Mouse (Mus musculus) right cerebral cortex, postnatal 4 days (tissue): Measurements from ENCODE around the gene Galnt17.

ENCODE experiments used
- DNase-seq: peaks from one replicate; pipeline ENCODE4 v3.0.0-alpha.2; 2022

Galnt17 gene

GRCm38 (mm10) chr5:130914606-130915005 lies 393.7 kb downstream of the Galnt17 start:
- DNase-seq, result no peak

DNA sequence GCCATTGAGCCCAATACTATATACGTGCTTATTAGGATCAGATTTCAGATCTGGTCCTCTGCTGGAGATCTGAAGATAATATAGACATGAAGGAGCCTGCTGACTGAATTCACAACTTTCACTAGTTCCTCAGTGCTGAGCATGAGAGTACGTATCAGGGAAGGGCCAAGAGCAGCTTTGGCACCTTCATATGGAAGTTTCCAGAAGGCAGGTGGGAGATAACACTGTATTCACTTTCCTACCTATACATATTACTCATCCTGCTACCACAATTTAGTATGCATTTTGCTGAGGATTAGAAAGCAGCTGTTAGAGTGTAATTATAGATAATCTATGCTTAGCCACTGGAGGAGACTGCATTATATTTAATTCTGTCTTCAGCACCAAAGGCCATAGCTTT lies 396.7 kb downstream of the Galnt17 start:
- DNase-seq, result no peak

GRCm38 (mm10) chr5:130901736-130902135 lies 406.6 kb downstream of the Galnt17 start:
- DNase-seq, result no peak

GRCm38 (mm10) chr5:130895991-130896390 lies 412.3 kb downstream of the Galnt17 start:
- no peak for DNase-seq

DNA sequence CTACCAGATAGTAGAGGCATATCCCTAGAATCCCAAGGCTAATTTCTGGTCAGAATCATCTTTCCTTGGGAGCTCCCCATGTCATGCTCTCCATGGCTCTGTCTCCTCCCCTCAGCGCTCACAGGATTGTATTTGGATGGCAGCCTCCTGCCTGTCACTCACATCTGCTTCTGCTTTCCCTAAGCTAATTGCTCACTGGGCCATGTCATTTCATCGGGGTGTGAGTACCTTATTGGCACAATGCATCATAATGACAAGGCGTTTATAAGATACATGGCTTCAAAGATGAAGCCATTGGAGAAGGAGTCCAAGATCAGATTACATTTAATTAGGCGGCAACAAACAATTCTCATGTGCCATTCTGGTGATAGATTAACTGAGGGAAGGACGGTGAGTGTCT lies 416.6 kb downstream of the Galnt17 start:
- no peak for DNase-seq

GRCm38 (mm10) chr5:130880331-130880730 lies 428.0 kb downstream of the Galnt17 start:
- DNase-seq, result no peak

- no peak for DNase-seq
These were observed 432.9 kb downstream of the Galnt17 start for GRCm38 (mm10) chr5:130875391-130875790.

GRCm38 (mm10) chr5:130871086-130871485 lies 437.2 kb downstream of the Galnt17 start:
- DNase-seq, result no peak

DNA sequence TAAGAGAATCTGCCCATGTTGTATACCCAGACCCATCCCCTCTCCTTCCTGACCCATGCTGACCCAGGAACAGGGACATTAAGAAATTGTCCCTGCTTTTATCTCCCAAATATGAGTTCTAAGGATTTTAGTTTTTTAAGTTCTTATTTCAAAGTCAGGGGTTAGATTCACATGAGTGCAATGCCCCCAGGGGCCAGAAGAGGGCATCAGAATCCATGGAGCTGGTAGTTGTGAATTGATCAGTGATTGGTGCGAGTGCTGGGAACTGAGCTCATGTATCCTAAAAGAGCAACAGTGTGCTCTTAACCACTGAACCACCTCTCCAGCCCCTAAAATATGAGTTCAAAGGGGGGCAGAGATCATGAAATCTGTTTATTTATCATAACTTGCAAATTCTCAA lies 438.4 kb downstream of the Galnt17 start:
- DNase-seq, result no peak

- DNase-seq, result peak; percentile 79
These were observed 446.0 kb downstream of the Galnt17 start for GRCm38 (mm10) chr5:130862302-130862701.

GRCm38 (mm10) chr5:130859736-130860135 lies 448.6 kb downstream of the Galnt17 start:
- peak; percentile 57 for DNase-seq

- no peak for DNase-seq
These were observed 449.6 kb downstream of the Galnt17 start for GRCm38 (mm10) chr5:130858706-130859105.

DNA sequence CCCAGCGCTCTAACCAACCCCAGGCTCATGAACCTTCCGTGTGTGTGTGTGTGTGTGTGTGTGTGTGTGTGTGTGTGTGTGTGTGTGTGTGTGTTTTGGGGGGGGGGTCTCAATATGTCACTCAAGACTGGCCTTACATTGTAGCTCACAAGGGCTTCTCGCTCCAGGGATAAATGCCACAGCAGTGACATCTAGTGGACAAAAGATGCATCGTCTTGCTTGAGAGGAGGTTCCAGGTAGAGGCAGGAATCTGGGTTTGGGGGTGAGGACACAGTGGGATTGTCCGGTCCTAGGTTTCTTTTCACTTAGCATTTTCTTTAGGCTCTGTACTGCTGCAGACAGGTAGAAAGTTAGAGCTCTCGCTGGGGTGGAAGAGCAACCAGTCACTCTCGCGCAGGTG lies 450.1 kb downstream of the Galnt17 start:
- DNase-seq, result peak; percentile 64

- no peak for DNase-seq
These were observed 453.9 kb downstream of the Galnt17 start for GRCm38 (mm10) chr5:130854430-130854829.

- peak; percentile 97 for DNase-seq
These were observed 454.9 kb downstream of the Galnt17 start for GRCm38 (mm10) chr5:130853371-130853770.

- no peak for DNase-seq
These were observed 456.1 kb downstream of the Galnt17 start for GRCm38 (mm10) chr5:130852182-130852581.

GRCm38 (mm10) chr5:130849610-130850009 lies 458.7 kb downstream of the Galnt17 start:
- DNase-seq, result no peak

GRCm38 (mm10) chr5:130848562-130848961 lies 459.7 kb downstream of the Galnt17 start:
- DNase-seq, result no peak

GRCm38 (mm10) chr5:130825797-130826196 lies 482.5 kb downstream of the Galnt17 start:
- no peak for DNase-seq
